Mouse (Mus musculus) brain, embryonic 14.5 days (tissue): Measurements from ENCODE around the gene Arhgef12.

Experiments
- CTCF ChIP-seq: fragments of 200-500 bp; IDR thresholded peaks from 2 replicates; pipeline ENCODE4 v1.5.1; 2012; ENCODE audit warnings: inconsistent platforms, mild to moderate bottlenecking, moderate library complexity, borderline replicate concordance; ENCODE audit not compliant: insufficient read depth, insufficient read length; ENCODE audit errors: extremely low read depth
- POLR2A ChIP-seq: fragments of 200-500 bp; IDR thresholded peaks from 2 replicates; pipeline ENCODE4 v1.6.1; 2012; ENCODE audit warnings: mild to moderate bottlenecking, inconsistent platforms, borderline replicate concordance; ENCODE audit not compliant: poor library complexity, insufficient read depth, insufficient read length, severe bottlenecking; ENCODE audit errors: extremely low read depth

GRCm38 (mm10) chr9:43151779-43152178 is 44.7 kb upstream of the Arhgef12 start:
- no peak for TF ChIP-seq CTCF
- no peak for TF ChIP-seq POLR2A
